Mouse (Mus musculus): ENCODE measurements around the gene Lig1. TPM values are rescaled to one million over a fixed set of nuclear protein-coding genes. Genes with fewer than 3 reads are reported as not detected.

Lig1 gene
- total and polyA plus RNA-seq, 3 experiments, result 42.0 to 163 (median 82.4) TPM

GRCm38 (mm10) chr7:13309407-13309806 lies 32.3 kb downstream of the Lig1 start:
- Histone ChIP-seq H3K27ac (ENCODE audit: insufficient read depth, low read depth) (no peak overlapping the region), H3K79me2 (replicated peaks; ENCODE audit: control insufficient read depth, extremely low read depth, insufficient read depth, poor library complexity, severe bottlenecking) (no peaks in the 10 kb centered on the region)

GRCm38 (mm10) chr7:13310493-13311199 lies 33.6 kb downstream of the Lig1 start:
- H3K9ac ChIP-seq (ENCODE audit: insufficient read depth, low read depth), result no peak overlapping the region
- TF ChIP-seq EP300 (IDR thresholded peaks at IDR 0.05; ENCODE audit: low read length), result no peak
- no peak overlapping the region for H3K4me2 ChIP-seq (ENCODE audit: insufficient read depth, low read depth, poor library complexity, severe bottlenecking)
- no peaks in the 10 kb centered on the region for H3K79me2 ChIP-seq (replicated peaks; ENCODE audit: control insufficient read depth, extremely low read depth, insufficient read depth, poor library complexity, severe bottlenecking)
- H3K4me3 ChIP-seq (replicated peaks in 1 of 3; ENCODE audit: low read depth in 2 of 3, low read length in 2 of 3, poor library complexity in 1 of 3), result no peak overlapping the region
- no peaks in the 10 kb centered on the region for H3K27me3 ChIP-seq (replicated peaks)
- dilution Hi-C loops (cut with MboI; ENCODE audit: extremely low pct_ligation_motif_present, extremely low pct_unique_long_range_greater_than_20kb, low sequenced_read_pairs) (no loop called here), in situ Hi-C loops (cut with MboI; ENCODE audit: low pct_ligation_motif_present, low pct_unique_long_range_greater_than_20kb, low sequenced_read_pairs) (no loop called here)
- H3K27ac ChIP-seq (ENCODE audit: insufficient read depth, low read depth), result no peak overlapping the region
- no peak for DNase-seq (ENCODE audit: extremely low read depth)
- H3K9me3 ChIP-seq (replicated peaks; ENCODE audit: low read length), result no peaks in the 10 kb centered on the region
- peaks cover 62 to 88% of the 10 kb centered on the region in 2 experiments for H3K36me3 ChIP-seq (replicated peaks in 1 of 2; ENCODE audit: control insufficient read depth in 1 of 2, insufficient read depth in 1 of 2, low read length in 1 of 2)
- H3K4me1 ChIP-seq (ENCODE audit: control insufficient read depth in 1 of 2, insufficient read depth in 2 of 2), result peaks cover 0 to 1% of the 10 kb centered on the region in 2 experiments; a peak in 1 of 4 replicates

More at GRCm38 (mm10) chr7:13309407-13309806, 32.3 kb downstream of the Lig1 start:
- dilution Hi-C loops (cut with MboI; ENCODE audit: extremely low pct_ligation_motif_present, extremely low pct_unique_long_range_greater_than_20kb, low sequenced_read_pairs), result no loop called here
- Histone ChIP-seq H3K4me2 (ENCODE audit: insufficient read depth, low read depth, poor library complexity, severe bottlenecking) (no peak overlapping the region), H3K27me3 (replicated peaks) (no peaks in the 10 kb centered on the region), H3K4me1 (ENCODE audit: control insufficient read depth in 1 of 2, insufficient read depth in 2 of 2) (no peaks in the 10 kb centered on the region), H3K4me3 (replicated peaks in 1 of 3; ENCODE audit: low read depth in 2 of 3, low read length in 2 of 3, poor library complexity in 1 of 3) (no peak overlapping the region), H3K36me3 (replicated peaks in 1 of 2; ENCODE audit: control insufficient read depth in 1 of 2, insufficient read depth in 1 of 2, low read length in 1 of 2) (peaks cover 71 to 97% of the 10 kb centered on the region in 2 experiments), H3K9me3 (replicated peaks; ENCODE audit: low read length) (no peaks in the 10 kb centered on the region), H3K9ac (ENCODE audit: insufficient read depth, low read depth) (no peak overlapping the region)
- TF ChIP-seq MEF2A (IDR thresholded peaks at IDR 0.05; ENCODE audit: borderline replicate concordance, low read depth, low read length) (no peak), KAT2A (IDR thresholded peaks at IDR 0.05; ENCODE audit: insufficient replicate concordance, low read length) (no peak), ZNF384 (IDR thresholded peaks at IDR 0.05; ENCODE audit: low read depth, low read length) (no peak), ELF1 (IDR thresholded peaks at IDR 0.05; ENCODE audit: low read depth, low read length) (no peak), POLR2A (IDR thresholded peaks at IDR 0.05; ENCODE audit: low read depth, low read length) (no peak), TBP (conservative IDR thresholded peaks at IDR 0.05; ENCODE audit: low read depth, low read length) (no peak), JUN (IDR thresholded peaks at IDR 0.05; ENCODE audit: insufficient read depth, low read depth, low read length) (no peak), E2F4 (IDR thresholded peaks at IDR 0.05; ENCODE audit: insufficient replicate concordance, low read depth, low read length) (no peak), MAX (IDR thresholded peaks at IDR 0.05; ENCODE audit: low read length) (no peak), SIN3A (IDR thresholded peaks at IDR 0.05; ENCODE audit: low read length) (no peak), JUND (conservative IDR thresholded peaks at IDR 0.05; ENCODE audit: low read depth, low read length) (no peak), USF1 (IDR thresholded peaks at IDR 0.05; ENCODE audit: low read depth, low read length) (no peak), ZC3H11A (IDR thresholded peaks at IDR 0.05; ENCODE audit: low read depth, low read length) (no peak), TCF12 (IDR thresholded peaks at IDR 0.05; ENCODE audit: low read depth, low read length) (no peak), MYC (IDR thresholded peaks at IDR 0.05; ENCODE audit: low read depth, low read length) (no peak)
- in situ Hi-C loops (cut with MboI; ENCODE audit: low pct_ligation_motif_present, low pct_unique_long_range_greater_than_20kb, low sequenced_read_pairs), result no loop called here
- DNase-seq (ENCODE audit: extremely low read depth), result no peak
